Mouse (Mus musculus): Measurements from ENCODE around the gene Slc1a7. TPM values are rescaled to one million over a fixed set of nuclear protein-coding genes. Genes with fewer than 3 reads are reported as not detected.

Gene Slc1a7
- 1 to 10 TPM in 1 of 2 experiments, under 1 TPM in 1; 0.85 to 1.1 TPM for total RNA-seq (2021)

DNA sequence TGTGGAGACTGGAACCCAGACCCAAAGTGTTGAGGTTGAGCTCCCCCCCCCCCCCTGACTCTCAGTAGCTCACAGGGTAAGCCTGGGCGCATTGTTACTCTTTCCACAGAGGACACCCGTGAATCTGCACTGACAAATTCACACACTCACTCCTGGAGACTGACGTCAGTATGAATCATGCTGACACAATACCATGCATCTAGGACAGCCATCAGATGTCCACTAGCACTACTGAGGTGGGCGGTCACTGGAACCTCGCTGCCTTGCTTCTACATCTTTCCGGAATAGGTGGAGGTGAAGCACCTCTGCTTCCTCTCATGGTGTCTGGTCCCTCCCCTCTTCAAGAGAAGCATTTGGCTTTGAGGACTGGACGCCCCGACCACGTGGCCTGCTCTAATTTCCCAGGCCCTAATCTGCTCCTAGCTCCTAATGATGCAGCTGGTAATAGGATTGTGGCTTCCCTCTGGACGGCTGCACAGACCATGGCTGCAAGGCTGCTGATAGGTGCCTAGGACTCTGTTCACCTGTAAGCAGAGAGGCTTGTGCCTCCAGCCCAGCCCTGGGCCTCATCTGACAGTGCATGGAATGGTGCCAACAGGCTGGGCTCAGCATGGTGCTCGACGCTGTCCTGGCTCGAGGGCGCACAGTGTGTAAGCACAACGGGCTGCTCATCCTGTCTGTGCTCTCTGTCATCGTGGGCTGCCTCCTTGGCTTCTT lies at the start of gene Slc1a7:
Gene Slc1a7, plus strand, starts transcription at position 367 of the 717 bp plus-strand sequence.
- intact Hi-C loops (cut with DNase I) = no loop called here

DNA sequence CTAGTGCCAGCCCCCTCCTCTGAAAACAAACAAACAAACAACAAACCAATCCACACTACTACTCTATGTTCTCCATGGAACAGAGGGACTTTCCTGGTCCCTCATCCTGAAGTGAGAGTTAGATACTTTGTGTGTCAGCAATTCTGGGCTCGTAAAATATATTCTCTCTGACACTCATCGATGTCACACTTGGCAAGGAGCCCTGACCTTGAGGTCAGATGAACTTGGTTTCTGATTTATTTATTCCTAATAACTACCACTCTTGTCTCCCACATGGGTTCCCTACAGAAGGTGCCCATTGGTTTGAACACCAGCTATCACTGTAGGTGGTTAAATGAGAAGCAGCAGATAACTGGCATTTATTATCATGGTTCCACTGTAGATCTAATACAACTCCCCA lies 47.8 kb upstream of the Slc1a7 start:
- no peak for DNase-seq (ENCODE audit: low spot score in 2 of 2)
- intact Hi-C loops (cut with DNase I) = no loop called here

More for the DNA sequence above, at the start of gene Slc1a7:
- DNase-seq (ENCODE audit: low spot score in 2 of 2) = peak in 1 of 2 experiments; percentile 35

DNA sequence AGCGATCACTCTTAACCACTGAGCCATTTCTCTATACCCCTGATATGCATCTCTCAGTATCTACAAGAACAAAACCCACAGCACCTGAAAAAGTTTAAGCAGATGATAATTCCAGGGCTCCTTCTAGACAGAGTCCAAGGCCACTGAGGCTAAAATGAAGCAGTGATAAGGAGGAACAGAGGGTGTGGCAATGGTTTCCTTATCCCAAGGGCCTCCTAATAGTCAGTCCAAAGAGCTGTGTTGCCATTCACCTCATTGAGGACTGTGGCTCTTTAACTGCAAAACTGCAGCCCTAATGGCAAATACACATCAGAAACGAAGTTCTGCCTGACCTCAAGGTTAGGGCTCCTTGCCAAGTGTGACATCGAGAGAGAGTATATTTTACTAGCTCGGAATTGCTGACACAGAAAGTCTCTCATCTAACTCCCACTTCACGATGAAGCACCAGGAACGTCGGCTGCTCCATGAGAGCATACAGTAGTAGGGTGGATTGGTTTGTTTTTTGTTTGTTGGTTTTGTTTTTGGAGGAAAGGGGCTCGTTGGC lies 46.9 kb upstream of the Slc1a7 start:
- no peak for DNase-seq (ENCODE audit: low spot score in 2 of 2)
- intact Hi-C loops (cut with DNase I) = no loop called here

DNA sequence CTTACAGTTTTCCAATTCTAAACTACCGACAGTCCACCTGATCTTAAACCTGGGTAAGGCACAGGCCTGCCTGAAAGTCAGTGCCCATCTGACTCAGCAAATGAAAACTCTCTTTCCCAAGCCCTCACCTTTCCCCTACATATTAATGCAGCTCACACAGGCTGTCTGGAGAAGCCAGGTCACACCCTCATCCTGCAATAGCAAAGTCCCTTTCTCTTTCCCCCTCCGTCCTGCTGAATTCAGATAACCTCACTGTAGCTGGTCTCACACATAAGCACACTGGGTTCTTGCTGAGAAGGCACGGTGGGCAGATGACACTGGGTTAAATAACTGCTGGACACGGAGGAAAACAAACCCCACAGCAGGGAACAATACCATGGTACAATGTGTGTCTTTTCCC lies 46.2 kb upstream of the Slc1a7 start:
- intact Hi-C loops (cut with DNase I) = no loop called here
- no peak for DNase-seq (ENCODE audit: low spot score in 2 of 2)

DNA sequence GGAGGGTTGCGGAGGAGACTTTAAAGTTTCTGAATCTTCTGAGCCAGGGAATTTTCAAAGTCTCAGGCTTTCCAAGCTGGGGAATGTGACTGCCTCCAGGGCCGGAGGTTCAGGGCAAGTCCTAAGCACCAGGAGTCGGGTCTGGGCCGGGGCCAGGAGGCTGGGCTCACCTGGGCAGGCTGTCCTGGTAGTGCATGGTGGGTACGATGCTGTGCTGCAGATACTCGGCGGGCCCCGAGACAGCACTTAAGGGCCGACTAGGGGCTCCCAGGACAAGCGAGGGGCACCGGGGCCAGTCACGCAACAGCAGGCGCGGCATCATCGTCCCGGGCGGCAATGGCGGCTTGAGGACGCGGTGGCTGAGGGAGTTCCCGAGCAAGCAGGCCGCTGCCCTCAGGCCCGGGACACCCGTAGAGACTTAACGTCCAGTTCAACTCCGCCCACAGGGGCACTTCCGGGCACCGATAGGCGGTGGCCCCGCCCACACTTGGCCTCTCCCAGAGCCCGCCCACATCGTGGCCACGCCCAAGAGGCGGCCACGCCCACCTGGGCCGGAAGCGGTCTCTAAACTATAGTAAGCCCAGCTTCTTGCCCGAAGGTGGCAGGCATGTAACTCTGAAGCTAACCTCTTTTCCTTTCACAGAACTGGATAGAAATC lies 44.9 kb upstream of the Slc1a7 start, which contains the start of gene Cpt2:
Gene Cpt2, minus strand, starts transcription at position 466 of the 658 bp plus-strand sequence.
- DNase-seq (ENCODE audit: low spot score in 2 of 2) = peak; percentile 75 to 77
- intact Hi-C loops (cut with DNase I) = no loop called here

DNA sequence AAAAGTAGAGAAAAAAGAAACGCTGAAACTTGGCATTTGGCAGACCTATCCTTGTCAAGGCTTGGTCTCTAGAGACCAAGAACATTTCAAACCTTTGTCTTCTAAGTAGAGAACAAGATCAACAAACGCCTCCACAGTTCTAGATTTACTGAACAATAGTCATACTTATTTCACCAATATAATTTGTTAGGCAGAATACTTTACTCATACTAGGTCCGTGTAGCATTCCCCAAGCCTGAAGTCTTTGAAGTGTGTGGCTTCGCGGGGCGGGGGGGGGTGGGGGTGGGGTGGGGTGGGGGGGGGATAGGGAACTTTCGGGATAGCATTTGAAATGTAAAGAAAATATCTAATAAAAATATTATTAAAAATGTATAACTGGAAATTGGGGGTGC lies 44.3 kb upstream of the Slc1a7 start:
- intact Hi-C loops (cut with DNase I) = no loop called here

DNA sequence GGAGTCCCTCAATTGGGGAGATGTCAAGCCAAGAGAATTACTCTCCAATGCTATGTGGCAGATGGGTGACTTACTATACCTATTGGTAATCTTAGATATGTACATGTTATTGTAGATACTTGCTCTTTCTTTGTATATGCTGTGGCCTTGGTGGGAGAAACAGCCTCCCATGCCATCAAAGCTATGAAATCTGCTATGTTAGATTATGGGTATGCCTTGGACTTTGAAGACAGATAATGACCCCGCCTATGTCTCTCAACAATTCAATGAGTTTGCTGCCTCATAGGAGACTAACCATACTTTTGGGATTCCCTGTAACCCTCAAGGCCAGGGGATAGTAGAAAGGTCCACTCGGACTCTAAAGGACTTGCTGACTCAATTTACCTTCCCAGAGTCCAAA lies 39.9 kb upstream of the Slc1a7 start:
- no peak for DNase-seq (ENCODE audit: low spot score in 2 of 2)
- intact Hi-C loops (cut with DNase I) = no loop called here

More for the DNA sequence above, 44.3 kb upstream of the Slc1a7 start:
- DNase-seq (ENCODE audit: low spot score in 2 of 2) = no peak

DNA sequence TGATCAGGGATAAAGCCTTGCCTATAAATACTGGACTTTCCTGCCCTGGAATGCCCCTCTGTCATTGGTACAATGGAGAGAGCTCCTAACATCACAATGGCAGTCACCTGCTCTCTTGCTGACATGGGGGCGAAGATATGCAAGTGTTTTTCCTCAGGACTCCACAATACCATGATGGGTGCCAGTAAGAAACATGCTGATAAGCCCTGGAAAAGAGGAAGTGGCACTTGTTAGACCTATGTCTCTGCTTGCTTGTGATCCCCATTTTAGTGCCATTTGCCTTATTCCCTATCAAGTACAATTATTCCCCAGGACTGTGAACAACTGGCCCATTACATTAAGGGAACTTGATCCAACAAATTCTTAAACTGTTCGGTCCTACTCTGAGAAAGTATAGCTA lies 39.4 kb upstream of the Slc1a7 start:
- no peak for DNase-seq (ENCODE audit: low spot score in 2 of 2)
- intact Hi-C loops (cut with DNase I) = no loop called here

DNA sequence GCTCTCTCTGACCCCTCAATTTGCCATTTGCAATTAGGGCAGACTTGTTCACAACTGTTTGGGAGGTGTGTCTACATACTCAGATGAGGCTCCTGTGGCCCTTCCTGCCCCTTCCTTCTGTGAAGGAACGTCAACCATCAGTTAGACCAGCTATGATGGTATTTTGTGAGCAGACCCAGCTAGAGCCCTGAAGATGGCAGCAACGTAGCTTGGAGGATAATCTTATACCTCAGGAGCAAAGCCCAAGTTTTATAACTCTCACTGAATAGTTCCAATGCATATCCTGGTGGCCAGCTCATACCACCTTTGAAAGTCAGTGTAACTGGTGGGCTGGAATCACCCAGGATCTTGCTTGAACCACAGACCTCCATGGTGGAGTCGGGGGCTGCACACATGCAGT lies 36.7 kb upstream of the Slc1a7 start:
- DNase-seq (ENCODE audit: low spot score in 2 of 2) = peak in 1 of 2 experiments; percentile 33
- intact Hi-C loops (cut with DNase I) = no loop called here

DNA sequence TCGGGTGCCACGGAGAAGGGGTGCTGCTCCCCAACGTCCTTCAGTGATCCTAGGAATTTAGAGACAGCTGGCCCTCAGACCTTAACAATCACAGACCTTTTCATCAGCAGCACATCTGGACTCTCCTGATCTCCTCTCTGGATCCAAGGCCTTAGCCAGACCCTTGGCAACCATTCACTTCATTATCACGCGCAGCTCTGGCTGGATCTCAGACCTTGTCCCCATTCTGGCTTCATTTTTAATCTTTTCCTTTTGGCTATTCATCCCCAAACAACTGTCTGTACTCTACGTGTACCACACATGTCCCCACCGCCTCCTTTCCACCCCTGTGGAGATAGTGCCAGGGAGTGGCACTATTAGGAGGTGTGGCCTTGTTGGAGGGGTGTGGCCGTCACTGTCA lies 34.9 kb upstream of the Slc1a7 start:
- no peak for DNase-seq (ENCODE audit: low spot score in 2 of 2)
- intact Hi-C loops (cut with DNase I) = no loop called here

DNA sequence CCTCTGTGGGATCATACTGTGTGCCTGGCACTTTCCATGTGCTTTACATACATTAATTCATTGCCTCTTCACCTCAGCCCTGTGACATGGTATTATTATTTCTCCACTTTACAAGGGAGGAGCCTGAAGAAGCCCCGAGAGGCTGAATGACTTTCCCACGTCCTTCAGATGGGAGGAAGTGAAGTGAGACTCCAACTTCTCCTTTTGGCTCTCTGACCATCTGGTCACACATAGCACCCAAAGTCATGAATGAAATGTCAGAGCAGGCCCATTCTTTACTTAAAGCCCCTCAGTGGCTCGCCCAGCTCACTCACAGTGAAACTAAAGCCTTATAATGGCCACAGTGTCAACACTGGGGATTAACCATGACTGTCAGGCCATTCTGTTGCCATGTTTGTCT lies 32.9 kb upstream of the Slc1a7 start:
- intact Hi-C loops (cut with DNase I) = loop anchor here (5.0 kb wide), 3 partner anchors 137 to 392 kb away; partner anchors contain the start of gene Coa7
- DNase-seq (ENCODE audit: low spot score in 2 of 2) = no peak

DNA sequence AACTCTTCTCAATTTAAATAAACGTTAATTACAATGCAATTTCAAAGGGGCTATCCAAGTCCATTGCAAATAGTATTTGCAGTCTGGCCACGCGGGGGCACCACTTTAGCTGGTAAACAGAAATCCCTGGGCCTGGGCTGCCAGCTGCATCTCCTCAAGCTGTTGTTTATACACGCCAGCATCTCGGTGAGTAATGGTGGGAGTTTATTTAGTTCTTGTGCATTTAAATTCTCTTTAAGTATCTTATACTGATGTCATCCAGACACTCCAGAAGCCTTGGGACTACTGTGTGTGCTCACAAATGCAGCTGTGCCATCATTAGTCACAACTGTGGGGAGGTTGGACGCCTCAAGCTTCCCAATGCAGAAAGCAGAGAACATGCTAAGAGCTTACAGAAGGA lies 30.8 kb upstream of the Slc1a7 start:
- intact Hi-C loops (cut with DNase I) = loop anchor here (5.0 kb wide), 3 partner anchors 135 to 390 kb away; partner anchors contain the start of gene Coa7
- DNase-seq (ENCODE audit: low spot score in 2 of 2) = peak; percentile 72 to 76

DNA sequence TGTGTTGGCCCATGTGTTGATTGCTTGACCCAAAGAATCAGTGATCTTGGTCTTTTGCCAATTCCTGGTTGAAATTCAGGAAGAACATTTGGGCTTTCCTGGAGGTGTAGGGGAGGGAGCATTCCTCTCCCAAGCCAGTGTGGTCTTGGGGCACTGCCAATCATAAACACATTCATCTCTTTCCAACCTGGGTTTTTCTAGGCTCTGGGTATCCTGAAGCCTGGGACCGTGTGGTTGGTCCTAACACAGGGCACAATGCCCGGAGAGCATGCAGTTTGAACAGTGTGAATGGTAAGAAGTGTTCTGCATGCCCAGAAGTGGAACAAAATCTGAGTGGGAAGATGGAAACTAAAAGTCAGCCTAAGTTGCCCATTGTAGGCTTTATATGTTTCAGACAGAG lies 30.0 kb upstream of the Slc1a7 start:
- DNase-seq (ENCODE audit: low spot score in 2 of 2) = no peak
- intact Hi-C loops (cut with DNase I) = loop anchor here (5.0 kb wide), 3 partner anchors 134 to 389 kb away; partner anchors contain the start of gene Coa7

DNA sequence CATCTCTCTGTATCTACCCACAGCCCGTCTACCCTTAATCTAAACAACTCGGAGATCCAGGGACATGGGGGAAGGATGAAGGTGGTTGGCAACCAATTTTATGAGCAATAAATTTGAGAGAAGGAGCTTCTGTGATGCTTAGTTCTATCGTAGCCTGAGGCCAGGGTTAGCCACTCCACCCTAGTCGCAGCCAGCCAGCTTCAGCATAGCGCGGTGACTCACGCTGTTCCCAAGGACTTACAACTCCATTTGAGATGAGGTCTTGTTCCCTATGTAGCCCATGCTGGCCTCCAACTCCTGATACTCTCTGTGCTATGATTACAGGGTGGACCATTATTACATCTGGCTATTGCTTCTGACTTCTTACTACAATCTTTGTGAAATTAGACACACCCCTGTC lies 25.4 kb upstream of the Slc1a7 start:
- intact Hi-C loops (cut with DNase I) = loop anchor here (2.0 to 5.0 kb wide), 2 partner anchors 88 to 115 kb away; no protein-coding TSS in a partner anchor
- no peak for DNase-seq (ENCODE audit: low spot score in 2 of 2)

DNA sequence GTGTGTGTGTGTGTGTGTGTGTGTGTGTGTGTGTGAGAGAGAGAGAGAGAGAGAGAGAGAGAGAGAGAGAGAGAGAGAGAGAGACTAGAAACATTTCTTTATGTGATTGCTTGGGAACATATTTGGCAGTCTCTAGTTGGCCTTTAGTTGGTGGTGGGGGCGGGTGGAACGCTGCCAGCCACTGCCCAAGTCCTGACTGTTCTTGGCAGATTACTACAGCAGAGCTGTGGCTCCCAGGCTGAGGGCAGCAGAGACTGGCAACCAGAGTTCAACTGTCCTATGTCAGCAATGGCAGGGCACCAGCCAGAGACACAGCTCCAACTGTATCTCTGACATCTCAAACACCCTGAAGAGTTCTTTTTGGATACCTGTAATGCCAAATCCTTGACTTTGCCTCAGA lies 24.0 kb upstream of the Slc1a7 start:
- DNase-seq (ENCODE audit: low spot score in 2 of 2) = no peak
- intact Hi-C loops (cut with DNase I) = loop anchor here (5.0 kb wide), 1 partner anchor 113 kb away; no protein-coding TSS in a partner anchor

DNA sequence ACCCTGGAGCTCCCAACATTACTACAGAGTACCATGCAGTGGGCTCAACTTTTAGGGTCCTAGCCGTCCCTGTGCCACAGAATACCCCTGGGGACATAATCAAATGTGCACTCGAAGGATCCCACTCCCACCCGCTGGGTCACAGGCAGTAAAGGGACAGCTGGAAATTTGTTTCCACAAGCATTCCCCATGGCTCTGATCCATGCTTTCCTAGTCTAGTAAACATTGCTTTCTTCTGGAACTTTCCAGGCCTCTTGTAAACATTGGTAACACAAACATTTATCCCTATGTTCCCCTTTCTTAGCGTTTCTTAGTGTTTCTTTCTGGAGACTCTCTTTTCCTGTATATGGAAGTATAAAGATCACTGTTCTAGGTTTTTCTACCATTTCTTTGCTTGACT lies 18.2 kb upstream of the Slc1a7 start:
- no peak for DNase-seq (ENCODE audit: low spot score in 2 of 2)
- intact Hi-C loops (cut with DNase I) = no loop called here

DNA sequence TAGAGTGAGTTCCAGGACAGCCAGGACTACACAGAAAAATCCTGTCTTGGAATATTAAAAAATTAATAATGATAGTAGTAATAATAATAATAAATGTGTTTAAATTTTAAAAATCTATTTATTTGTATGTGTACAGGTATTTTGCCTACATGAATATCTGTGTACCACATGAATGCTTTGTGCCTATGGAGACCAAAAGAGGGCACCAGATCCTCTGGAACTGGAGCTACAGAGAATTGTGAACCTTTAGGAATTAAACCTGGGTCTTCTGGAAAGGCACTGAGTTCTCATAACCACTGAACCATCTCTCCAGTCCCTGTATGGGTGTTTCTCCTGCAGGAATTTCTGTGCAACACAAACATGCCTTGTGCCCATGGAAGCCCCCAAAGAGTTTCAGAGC lies 15.3 kb upstream of the Slc1a7 start:
- intact Hi-C loops (cut with DNase I) = no loop called here
- DNase-seq (ENCODE audit: low spot score in 2 of 2) = peak in 1 of 2 experiments; percentile 26

DNA sequence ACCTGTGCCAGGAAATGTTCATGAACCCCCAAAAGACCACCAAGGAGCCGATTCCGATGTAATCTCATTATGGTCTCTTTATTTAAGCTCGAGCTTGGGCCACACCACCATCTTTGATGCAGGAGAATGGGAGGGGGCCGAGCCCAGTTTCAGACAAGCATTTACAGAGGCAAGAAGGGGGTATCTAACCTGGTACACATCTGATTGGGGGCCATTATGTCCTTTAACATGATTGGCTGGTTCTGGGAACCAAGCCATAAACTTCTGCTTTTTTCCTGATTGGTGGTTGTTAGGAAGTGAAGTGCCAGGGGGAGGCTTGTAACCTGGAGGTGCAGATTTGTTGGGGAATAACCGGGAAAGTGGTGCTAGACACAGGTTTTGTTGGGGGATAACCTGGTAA lies 12.4 kb upstream of the Slc1a7 start:
- intact Hi-C loops (cut with DNase I) = no loop called here
- no peak for DNase-seq (ENCODE audit: low spot score in 2 of 2)

DNA sequence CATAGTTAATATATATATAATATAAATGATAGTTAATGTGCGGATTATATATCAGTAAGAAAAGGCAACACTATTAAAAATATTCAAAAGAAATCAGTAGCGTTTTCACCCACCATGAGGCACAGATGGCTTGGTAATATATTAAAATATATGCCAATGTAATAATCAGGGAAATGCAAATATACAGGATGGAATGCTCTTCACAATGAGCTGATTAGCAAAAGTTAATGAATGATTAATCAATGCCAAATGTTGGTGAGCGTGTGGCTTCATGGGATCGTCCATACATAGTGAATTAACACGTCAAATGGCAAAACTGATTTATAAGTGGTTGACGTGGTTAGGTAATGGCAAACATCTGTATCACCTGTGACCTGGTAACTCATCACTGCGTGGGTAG lies 9.6 kb upstream of the Slc1a7 start:
- no peak for DNase-seq (ENCODE audit: low spot score in 2 of 2)
- intact Hi-C loops (cut with DNase I) = no loop called here

DNA sequence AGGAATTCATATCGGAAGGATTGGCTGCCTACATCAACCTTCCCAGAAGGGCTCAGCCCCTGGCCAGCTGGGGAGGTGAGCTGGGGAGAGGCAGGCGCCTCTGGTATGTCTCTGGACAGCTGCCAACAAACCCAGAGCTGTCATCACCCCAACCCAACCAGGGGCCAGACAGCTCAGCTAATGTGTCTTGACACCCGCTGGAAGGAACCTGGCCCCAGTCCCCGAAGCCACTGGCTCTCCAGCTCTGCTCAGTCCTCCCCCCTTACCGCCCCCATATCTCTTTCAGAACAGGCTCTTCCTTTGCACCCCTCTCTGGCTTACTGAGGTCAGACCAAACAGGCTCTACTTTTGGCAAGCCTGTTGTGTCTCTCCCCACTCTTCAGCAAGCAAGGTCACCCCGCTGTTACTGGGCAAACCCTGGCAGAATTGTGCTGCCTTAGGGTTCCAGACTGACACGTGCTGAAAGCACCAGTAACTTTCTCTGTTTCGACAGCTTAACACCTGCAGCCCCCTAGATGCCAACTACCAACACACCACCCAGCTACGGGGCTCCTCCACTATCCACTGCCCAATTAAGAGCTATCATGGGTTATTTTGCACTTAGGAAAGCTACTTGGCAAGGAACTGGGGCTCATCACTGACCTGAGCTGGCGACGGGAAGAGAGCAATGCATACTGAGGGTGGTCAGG lies 5.9 kb upstream of the Slc1a7 start:
- no peak for DNase-seq (ENCODE audit: low spot score in 2 of 2)
- intact Hi-C loops (cut with DNase I) = no loop called here

Data from left cerebral cortex, postnatal 25 days (tissue).